Mouse (Mus musculus): Measurements from ENCODE around the gene Zfp704.

DNA sequence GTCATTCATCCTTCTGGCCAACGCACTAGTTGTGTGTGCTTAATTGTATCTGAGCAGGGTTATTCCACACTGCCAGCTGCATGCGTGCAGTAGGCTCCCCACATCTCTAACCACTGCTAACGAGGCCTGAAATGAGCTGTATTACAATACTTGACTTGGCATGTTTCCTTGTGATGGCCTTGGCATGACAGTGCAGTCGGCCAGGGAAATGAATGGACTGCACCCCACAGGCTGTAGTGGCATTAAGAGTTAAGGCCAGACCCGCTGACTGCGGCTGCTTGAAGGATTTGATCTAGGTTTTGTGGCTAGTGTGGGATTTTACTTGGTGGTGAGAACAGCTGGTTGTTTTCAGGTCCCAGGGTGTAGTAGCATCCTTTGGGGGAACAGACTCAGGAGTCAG, 185.2 kb downstream of the Zfp704 start:
- TF ChIP-seq POLR2A (IDR thresholded peaks at IDR 0.05; ENCODE audit: low read depth, low read length) = no peak
- no peak for TF ChIP-seq CTCF (IDR thresholded peaks at IDR 0.05; ENCODE audit: extremely low read depth, insufficient read depth, insufficient read length, insufficient replicate concordance)

All from spleen, adult 2 months (tissue).